Mouse (Mus musculus) forelimb bud, embryonic 11.5 days (tissue): Measurements from ENCODE around the gene Dnah7c.
"Not testable (repeated sequence)": the region's sequence is repeated elsewhere in the genome, so short reads cannot be mapped to it uniquely, and the experiment has no call there.

Experiments used
- DNase-seq: peaks from one replicate; pipeline ENCODE4 v3.0.0-alpha.2; 2012; ENCODE audit warnings: low read depth, low spot score

The Dnah7c gene

GRCm38 (mm10) chr1:46425137-46425925, at the start of gene Dnah7c:
Gene Dnah7c, plus strand, starts transcription at chr1:46425592.
- peak; percentile 48 for DNase-seq

DNA sequence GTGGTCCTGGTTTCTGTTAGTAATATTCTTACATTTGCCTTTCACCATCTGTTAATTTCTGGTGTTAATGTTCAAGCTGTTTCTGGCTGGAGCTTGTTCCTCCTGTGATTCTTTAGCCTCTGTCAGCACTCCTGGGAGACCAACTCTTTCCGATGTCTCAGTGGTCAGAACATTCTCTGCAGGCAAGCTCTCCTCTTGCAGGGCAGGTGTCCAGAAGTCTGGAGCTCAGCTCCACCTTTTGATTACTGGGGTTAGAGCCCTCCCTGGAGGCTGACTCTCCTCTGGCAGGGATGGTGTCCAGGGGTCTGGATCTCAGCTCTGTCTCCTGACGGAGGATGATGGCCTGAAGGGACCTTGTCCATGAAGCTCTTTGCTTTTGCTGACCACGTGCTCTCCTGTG, 44.8 kb upstream of the Dnah7c start:
- not testable (repeated sequence) for DNase-seq

DNA sequence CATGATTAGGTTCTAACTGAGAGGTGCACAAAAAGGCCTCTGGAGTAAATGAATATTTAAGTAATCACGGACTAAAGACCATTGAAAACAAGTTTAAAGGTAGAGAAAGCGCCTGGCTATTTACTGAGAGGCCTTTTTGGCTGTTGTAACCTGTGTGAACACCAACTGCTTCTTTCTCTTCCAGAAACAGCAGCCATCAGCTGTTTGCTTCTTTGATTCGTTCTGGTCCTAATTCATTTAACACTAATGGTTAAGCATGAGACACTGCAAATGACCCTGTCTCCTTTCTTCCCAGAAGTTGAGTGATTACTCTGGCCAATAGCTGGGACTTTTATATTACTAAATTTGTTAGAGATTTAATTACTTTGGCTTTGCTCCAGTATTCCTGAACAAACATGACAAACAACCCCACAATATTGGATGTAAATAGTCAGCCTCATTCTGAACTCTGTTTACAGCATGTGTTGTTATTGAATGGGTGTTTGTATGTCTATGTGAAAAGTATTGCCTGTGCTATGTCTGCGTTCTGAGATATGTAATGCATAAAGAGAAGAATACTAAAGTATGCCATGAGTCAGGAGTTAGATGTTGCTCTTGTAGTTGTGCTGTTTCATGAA, 30.6 kb upstream of the Dnah7c start:
- DNase-seq = not testable (repeated sequence)

- DNase-seq = no peak
These were observed 16.9 kb upstream of the Dnah7c start for GRCm38 (mm10) chr1:46408324-46409115.

DNA sequence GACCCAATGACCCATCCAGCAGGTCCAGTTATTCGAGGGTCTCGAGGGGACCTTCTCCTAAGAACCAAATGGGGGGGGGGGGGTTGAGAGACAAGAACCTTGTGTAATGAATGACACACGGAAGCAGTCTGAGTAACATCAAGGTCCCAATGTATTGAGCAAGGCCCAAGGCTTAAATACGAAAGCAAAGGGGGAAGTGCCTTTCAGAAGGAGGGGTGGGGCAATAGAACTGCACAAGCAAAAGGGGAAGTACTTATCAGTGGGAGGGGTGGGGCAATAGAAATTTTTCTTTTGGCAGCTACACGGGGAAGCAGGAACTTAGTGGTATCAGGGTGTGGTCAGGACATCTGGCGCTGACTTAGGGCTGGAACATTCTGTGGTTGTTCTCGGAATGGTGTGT, 10.6 kb upstream of the Dnah7c start:
- not testable (repeated sequence) for DNase-seq

GRCm38 (mm10) chr1:46416946-46417345, 8.4 kb upstream of the Dnah7c start:
- DNase-seq = peak; percentile 77

GRCm38 (mm10) chr1:46418966-46419365, 6.4 kb upstream of the Dnah7c start:
- DNase-seq = not testable (repeated sequence)

GRCm38 (mm10) chr1:46428401-46428800, 3.0 kb downstream of the Dnah7c start:
- no peak for DNase-seq

DNA sequence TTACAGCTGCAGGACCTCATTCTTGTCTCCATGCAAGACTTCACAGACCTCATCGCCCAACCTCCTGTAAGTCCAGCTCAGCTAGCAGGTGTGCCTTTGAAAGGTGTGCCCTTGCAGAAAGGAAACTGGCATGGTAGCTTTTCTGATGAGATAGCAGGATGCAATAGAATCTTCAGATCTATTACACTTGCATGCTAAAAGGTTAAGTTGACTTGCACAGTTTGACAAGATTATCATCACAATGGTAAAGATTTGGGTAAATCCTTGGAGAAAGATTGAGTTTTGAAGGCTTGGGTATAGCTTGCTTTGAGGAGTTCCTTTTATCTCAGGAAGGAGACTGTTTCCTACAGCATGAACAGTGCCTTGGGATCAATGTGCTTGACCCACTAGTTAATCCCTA, 89.3 kb downstream of the Dnah7c start:
- DNase-seq = not testable (repeated sequence)

- DNase-seq = no peak
These were observed 95.6 kb downstream of the Dnah7c start for GRCm38 (mm10) chr1:46521032-46521431.

DNA sequence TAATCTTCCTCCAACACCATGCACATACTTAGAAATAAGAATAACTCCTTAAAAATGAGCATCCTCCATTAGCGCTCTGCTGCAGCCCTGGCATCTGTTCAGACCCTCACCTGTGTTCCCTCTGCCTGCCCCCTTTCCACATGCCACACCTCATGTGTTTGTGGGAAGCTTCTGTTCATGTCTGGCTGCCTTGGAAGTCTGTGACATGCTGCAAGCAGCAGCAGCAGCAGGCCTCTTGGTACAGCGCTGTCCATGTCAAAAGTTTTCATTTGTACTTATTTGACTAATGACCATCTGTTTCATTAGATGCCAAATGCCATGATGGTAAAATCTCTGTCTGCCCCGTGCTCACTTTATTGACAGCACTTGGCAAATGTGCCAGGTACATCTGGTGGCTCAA, 101.1 kb downstream of the Dnah7c start:
- not testable (repeated sequence) for DNase-seq

DNA sequence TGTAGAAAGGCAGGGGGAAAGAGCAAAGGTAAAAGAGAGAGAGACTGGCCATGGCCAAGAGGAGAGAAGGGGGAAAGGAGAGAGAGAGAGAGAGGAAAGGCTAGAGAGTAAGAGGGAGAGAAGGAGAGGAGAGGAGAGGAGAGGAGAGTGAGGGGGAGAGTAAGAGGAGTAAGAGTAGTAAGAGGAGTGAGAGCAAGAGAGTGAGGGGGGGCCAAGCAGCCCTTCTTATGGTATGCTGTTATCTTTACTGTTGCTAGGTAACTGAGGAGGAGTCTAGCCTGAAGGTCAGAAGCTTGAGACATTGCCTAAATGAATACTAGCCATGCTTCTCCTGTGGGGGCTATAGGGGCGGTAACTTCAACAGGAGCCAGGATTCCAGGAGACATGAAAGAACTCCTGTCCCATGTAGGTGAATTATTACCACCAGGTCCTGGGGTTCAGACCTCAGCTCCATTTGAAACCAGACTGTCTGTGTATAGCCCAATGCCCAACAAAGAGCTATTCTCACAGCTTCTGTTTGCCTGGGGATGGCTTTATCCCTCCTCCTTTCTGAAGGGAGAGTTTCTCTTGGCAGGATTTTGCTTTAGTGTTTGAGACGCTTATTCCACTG, 119.5 kb downstream of the Dnah7c start:
- DNase-seq = no peak

DNA sequence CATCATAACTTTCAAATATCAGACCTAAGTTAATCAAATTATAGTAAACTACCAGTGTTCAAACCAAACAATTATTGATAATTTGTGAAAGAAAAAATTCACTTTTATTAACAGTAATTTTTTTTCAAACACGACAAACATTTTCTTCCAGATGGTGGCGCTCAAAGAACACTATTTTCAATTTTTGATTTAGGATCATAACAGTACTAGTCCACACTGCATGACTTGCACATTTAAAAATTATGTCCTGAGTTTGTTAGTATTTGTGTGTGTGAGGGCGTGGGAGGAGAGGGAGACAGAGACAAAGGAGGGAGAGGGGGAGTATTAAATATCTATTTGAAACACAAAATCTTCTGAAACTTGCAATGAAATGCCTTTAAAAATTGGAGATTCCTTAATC, 155.0 kb downstream of the Dnah7c start:
- no peak for DNase-seq

DNA sequence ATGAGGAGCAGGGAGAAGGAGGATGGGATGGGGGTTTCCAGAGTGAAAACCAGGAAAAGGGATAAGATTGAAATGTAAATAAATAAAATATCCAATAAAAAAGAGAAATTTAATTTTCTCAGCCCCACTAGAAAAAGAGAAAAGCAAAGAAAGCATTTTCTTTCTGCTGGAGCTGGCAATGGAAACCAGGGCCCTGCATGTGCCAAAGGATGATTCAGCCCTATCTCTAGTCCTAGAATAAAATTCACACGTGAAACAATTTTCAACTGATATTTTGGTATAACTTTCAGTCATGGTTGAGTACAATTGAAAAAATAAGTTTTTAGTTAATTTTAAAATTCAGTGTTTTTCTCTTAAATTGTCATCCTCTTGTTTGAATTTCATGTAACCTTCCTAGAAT, 168.4 kb downstream of the Dnah7c start:
- not testable (repeated sequence) for DNase-seq

DNA sequence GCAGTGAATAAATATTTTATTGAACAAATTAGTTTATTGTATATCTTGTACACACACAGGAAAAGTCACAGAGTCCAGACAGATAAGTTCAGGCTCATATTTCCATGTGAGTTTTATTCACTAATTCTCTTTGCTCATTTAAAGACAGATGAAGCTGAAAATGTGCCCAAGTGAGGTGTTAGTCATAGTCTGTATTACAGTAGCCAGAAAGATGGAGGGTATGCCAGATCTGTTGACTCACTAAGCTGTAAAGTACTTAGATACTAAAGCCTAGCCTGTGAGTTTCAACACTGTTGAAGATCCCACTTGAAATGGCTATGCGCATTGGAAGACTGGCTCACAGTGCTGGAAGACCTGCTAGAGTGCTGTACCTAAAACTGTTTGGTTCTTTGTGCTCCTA, 171.0 kb downstream of the Dnah7c start:
- not testable (repeated sequence) for DNase-seq

- no peak for DNase-seq
These were observed 194.9 kb downstream of the Dnah7c start for GRCm38 (mm10) chr1:46620331-46620730.

GRCm38 (mm10) chr1:46625914-46626313, 200.5 kb downstream of the Dnah7c start:
- not testable (repeated sequence) for DNase-seq

DNA sequence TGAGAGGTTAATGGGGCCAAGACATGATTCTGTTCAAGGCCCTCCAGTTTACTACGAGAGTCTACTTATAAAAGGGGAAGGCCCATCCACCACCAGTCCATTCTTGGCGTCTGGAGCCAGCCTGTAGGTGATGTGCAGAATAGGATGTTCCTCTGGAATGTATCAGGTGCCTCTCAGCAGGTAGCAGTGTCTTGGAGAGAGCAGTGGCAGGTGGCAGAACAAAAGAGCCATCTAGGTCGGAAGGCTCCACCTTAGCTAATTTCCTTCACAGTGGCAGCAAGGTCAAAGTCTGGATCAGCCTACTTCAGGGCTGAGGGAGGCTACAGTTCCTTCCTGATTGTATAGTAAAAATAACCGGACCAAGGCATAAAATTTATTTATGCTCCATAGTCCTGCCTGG, 224.4 kb downstream of the Dnah7c start:
- not testable (repeated sequence) for DNase-seq

GRCm38 (mm10) chr1:46652721-46653120, 227.3 kb downstream of the Dnah7c start:
- not testable (repeated sequence) for DNase-seq

DNA sequence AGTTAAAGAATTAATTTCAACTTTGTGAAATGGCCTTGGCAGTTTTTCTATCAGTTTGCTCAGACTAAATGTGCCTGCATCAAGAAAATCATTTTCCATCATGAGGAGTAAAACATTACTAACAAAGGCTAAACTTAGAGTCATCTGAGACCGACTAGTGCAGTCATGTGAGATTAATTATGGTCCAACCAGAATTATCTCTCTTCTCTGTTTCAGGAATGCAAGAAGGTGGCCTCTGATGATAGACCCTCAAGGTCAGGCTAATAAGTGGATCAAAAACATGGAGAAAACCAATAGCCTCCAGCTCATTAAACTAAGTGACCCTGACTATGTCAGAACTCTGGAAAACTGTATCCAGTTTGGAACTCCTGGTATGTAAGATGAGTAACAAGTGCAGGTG, 299.4 kb downstream of the Dnah7c start:
- DNase-seq = not testable (repeated sequence)

DNA sequence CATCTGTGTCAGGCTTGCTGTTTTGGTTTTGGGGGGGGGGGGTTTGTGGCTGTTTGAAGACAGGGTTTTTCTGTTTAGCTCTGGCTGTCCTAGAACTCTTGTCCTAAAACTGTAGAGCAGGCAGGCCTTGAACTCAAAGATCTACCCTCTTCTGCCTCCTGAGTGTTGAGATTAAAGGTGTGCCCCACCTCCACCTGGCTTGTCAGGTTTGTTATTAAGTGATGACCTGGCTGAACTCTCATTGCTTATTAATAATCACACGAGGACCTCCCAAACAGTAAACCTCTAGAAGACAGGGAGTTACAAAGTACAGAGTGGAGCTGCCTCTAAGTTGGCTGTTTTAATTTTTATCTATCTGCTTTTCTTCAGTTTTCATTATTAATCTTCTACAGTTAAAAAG, 299.9 kb downstream of the Dnah7c start:
- no peak for DNase-seq

DNA sequence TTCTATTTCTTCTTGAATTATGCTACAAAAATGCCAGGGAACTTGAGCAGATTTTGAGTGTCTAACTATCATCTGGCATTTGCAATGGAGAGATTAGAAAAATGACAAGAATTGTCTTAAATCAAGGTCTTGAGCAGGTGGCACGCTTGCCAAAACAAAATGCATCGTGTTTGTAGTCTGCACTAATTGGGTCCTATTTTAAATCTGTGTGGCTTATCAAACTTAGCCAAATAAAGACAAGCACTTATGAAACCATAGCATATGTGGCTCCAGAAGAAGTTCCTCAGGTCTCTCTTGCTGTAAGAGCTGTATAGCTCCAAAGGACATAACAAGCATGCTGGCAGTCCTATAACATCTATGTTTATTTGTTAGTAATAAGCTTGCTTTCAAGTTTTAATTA, 300.3 kb downstream of the Dnah7c start:
- not testable (repeated sequence) for DNase-seq
